Mouse (Mus musculus) midbrain, embryonic 11.5 days (tissue): ENCODE results near the gene Ern2. TPM values are rescaled to one million over a fixed set of nuclear protein-coding genes. Genes with fewer than 3 reads are reported as not detected.
A peak's percentile ranks its signal among the peaks of the same experiment; 100 is the strongest.

ENCODE experiments used
- ATAC-seq: fragments of 200-750 bp; cut with Nextera tagmentation; 2 replicates; pipeline ENCODE4 v1.8.0; 2017; ENCODE audit warnings: moderate TSS enrichment, moderate library complexity; ENCODE audit not compliant: low FRiP score
- DNase-seq: peaks from one replicate; pipeline ENCODE4 v3.0.0; 2015; ENCODE audit warnings: low spot score; ENCODE audit errors: missing footprints
- H3K27ac ChIP-seq: fragments of 300-500 bp; sonication (generic); 2 replicates; pipeline ENCODE4 v1.5.1; 2014; ENCODE audit warnings: low read depth, low read length
- H3K27me3 ChIP-seq: fragments of 300-500 bp; sonication (generic); 2 replicates; pipeline ENCODE4 v1.6.1; 2014; ENCODE audit warnings: mild to moderate bottlenecking, low read length, moderate library complexity, mixed read lengths; ENCODE audit not compliant: control insufficient read depth, insufficient read depth
- H3K36me3 ChIP-seq: fragments of 300-500 bp; sonication (generic); 2 replicates; pipeline ENCODE4 v1.6.1; 2014; ENCODE audit warnings: mild to moderate bottlenecking, low read length, moderate library complexity, mixed read lengths; ENCODE audit not compliant: control insufficient read depth, insufficient read depth
- H3K4me1 ChIP-seq: fragments of 300-500 bp; sonication (generic); 2 replicates; pipeline ENCODE4 v1.6.1; 2014; ENCODE audit warnings: low read length; ENCODE audit not compliant: control insufficient read depth, insufficient read depth
- H3K4me2 ChIP-seq: fragments of 300-500 bp; sonication (generic); 2 replicates; pipeline ENCODE4 v1.6.1; 2014; ENCODE audit warnings: mild to moderate bottlenecking, moderate library complexity
- H3K4me3 ChIP-seq: fragments of 300-500 bp; sonication (generic); 2 replicates; pipeline ENCODE4 v1.5.1; 2014; ENCODE audit warnings: low read depth, low read length
- H3K9ac ChIP-seq: fragments of 300-500 bp; sonication (generic); 2 replicates; pipeline ENCODE4 v1.6.1; 2014; ENCODE audit warnings: low read length
- H3K9me3 ChIP-seq: fragments of 300-500 bp; sonication (generic); 2 replicates; pipeline ENCODE4 v1.6.1; 2016; ENCODE audit warnings: low read length; ENCODE audit not compliant: control insufficient read depth
- WGBS: fragments of 180-500 bp; shearing (Covaris S2); extraction: QIAGEN DNeasy Blood & Tissue Kit; methylation state at CpG from one replicate; pipeline ENCODE4 v1.1.7; 2014; 5-methylcytosine and 5-hydroxymethylcytosine counted together
- polyA plus RNA-seq: library from polyadenylated mRNA; unstranded; fragments of >200 nt; fragmentation: Nextera tagmentation; extraction: Ambion mirVana; gene quantifications from 2 replicates; pipeline ENCODE4 v1.2.1, GENCODE M21; 2014

Gene Ern2
- polyA plus RNA-seq, 1 experiment from 2014 or later: 0.04 TPM

DNA sequence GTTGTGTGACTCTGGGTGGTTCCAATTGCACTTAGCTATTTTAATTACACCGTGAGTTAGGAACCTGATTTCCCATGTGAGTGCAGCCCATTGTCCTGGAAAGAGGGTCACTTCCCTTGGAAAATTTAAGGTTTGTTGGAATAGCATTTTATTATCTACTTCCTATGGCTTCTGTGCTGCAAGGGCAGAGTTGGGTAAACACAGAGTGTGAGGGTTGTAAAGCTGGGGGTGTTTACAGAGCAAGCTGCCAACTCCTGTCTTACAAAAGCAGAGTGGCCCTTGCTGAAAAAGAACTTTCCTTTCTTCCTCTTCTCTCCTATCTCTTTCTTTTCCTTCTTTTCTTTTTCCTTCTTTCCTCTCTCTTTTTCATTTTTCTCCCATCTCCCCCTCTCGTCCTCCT, 17.9 kb upstream of the Ern2 start:
- H3K9me3 ChIP-seq: no peaks in the 10 kb centered on the region
- ATAC-seq: no peak
- H3K4me2 ChIP-seq: no peak overlapping the region
- no peak overlapping the region for H3K9ac ChIP-seq
- WGBS: 58% methylated on average over 2 of the region's 2 CpGs
- H3K4me1 ChIP-seq: no peaks in the 10 kb centered on the region
- no peak overlapping the region for H3K27ac ChIP-seq
- no peak overlapping the region for H3K4me3 ChIP-seq
- no peaks in the 10 kb centered on the region for H3K36me3 ChIP-seq
- H3K27me3 ChIP-seq: no peaks in the 10 kb centered on the region
- no peak for DNase-seq

DNA sequence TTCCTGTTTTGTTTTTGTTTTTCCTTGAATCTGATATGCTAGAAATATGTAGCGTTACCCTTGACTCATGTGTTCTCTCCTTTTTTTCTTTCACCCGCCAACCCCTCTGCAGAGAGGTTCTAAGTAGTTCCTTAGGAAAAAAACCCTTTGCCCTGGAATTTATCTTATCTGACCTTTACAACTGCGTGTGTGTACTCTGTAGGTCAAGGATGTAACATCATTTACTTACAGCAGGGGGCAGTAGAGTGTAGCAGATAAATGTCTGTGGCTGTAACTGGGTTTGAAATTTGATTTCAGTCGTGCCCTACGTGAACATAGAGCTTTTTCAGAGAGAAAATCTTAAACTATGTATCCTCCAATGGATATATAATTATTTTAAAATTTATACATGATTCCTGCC, 13.3 kb upstream of the Ern2 start:
- H3K27ac ChIP-seq: no peak overlapping the region
- H3K9me3 ChIP-seq: no peaks in the 10 kb centered on the region
- ATAC-seq: no peak
- H3K27me3 ChIP-seq: no peaks in the 10 kb centered on the region
- no peaks in the 10 kb centered on the region for H3K4me1 ChIP-seq
- H3K9ac ChIP-seq: no peak overlapping the region
- DNase-seq: peak; percentile 90
- H3K4me3 ChIP-seq: no peak overlapping the region
- no peak overlapping the region for H3K4me2 ChIP-seq
- H3K36me3 ChIP-seq: no peaks in the 10 kb centered on the region
- 35% methylated on average over 5 of the region's 5 CpGs for WGBS

DNA sequence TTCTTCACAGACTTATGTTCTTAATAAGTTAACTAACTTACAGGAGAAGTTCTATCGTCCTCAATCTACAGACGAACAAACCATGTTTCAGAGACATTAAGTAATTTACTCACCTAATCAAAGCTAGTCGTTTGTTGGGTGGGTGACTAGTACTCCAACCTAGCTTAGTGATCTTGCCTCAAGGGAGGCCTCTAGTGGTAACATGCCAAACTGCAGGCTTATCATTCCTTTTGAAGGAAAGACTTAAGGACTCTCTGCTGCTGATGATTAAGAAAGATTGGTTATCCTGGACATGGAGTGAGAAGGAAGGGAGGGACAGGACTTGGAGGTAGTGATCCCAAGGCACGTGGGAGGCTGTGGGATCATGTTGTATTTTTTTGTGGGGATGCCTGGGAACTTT, 11.3 kb upstream of the Ern2 start:
- H3K27ac ChIP-seq: no peak overlapping the region
- H3K4me3 ChIP-seq: no peak overlapping the region
- 38% methylated on average over 4 of the region's 4 CpGs for WGBS
- H3K9me3 ChIP-seq: peaks cover 2% of the 10 kb centered on the region; the same call in 1 of the 2 replicates
- H3K27me3 ChIP-seq: no peaks in the 10 kb centered on the region
- H3K4me2 ChIP-seq: no peak overlapping the region
- H3K36me3 ChIP-seq: no peaks in the 10 kb centered on the region
- no peaks in the 10 kb centered on the region for H3K4me1 ChIP-seq
- DNase-seq (peak; percentile 90), ATAC-seq (no peak)
- H3K9ac ChIP-seq: no peak overlapping the region

DNA sequence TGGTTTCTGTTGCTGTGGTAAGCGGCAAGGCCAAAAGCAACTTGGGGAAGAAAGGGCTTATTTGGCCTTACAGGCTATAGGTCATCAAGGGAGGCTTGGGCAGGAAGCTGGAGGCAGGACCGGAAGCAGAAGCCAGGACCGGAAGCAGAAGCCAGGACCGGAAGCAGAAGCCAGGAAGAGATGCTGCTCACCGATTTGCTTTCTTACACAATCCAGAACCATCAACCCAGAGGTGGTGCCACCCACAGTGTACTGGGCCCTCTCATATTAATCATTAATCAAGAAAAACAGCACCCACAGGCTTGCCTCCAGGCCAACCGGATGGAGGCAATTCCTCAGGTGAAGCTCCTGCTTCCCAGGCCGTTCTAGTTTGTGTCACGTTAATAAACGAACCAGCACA, 10.8 kb upstream of the Ern2 start:
- 86% methylated on average over 9 of the region's 9 CpGs for WGBS
- ATAC-seq: no peak
- DNase-seq: no peak
- Histone ChIP-seq H3K36me3 (no peaks in the 10 kb centered on the region), H3K27ac (no peak overlapping the region), H3K4me2 (no peak overlapping the region), H3K9me3 (peaks cover 2% of the 10 kb centered on the region; the same call in 1 of the 2 replicates), H3K9ac (no peak overlapping the region), H3K27me3 (no peaks in the 10 kb centered on the region), H3K4me3 (no peak overlapping the region), H3K4me1 (no peaks in the 10 kb centered on the region)

DNA sequence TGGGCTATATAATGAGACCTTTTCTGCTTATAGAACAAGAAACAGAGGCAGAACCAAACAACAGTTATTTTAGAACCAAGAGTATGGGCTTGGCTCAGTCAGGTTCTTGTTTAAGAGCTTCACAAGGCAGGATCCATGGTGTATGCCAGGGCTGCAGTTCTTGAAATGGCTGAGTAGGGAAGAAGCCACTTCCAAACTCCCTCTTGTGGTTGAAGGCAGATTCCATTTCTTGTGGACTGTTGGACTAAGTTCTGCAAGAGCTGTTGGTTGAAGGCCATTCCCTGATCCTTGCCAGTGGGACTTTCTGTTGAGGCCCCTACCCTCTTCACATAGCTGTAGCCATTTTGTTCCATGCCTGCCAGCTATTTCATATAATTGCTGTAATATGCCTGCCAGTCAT, 7.9 kb upstream of the Ern2 start:
- Histone ChIP-seq H3K4me3 (no peak overlapping the region), H3K9ac (no peak overlapping the region), H3K27me3 (no peaks in the 10 kb centered on the region), H3K4me1 (no peaks in the 10 kb centered on the region), H3K27ac (no peak overlapping the region), H3K36me3 (no peaks in the 10 kb centered on the region), H3K4me2 (no peak overlapping the region), H3K9me3 (peaks cover 2% of the 10 kb centered on the region; the same call in 1 of the 2 replicates)
- ATAC-seq (no peak), DNase-seq (peak; percentile 49)

DNA sequence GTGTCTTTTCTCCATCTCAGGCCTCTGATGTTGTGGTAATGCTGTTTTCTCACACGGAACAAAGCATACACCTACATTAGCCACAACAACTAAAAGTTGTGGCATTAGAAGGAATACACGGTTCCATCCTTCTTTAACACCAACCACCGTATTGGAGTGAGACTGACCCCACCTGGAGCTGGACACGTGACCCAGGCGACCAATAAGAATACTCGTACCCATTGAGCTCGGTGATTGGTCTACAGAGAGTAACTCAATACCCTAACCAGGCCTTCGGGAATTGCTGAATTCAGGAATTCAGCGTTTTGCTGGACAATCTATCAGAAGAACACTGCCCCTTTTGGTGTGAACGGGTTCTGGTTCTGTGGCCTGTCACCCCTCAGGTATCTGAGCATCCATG, 5.1 kb upstream of the Ern2 start:
- H3K27ac ChIP-seq: no peak overlapping the region
- H3K9me3 ChIP-seq: peaks cover 2% of the 10 kb centered on the region; the same call in 1 of the 2 replicates

DNA sequence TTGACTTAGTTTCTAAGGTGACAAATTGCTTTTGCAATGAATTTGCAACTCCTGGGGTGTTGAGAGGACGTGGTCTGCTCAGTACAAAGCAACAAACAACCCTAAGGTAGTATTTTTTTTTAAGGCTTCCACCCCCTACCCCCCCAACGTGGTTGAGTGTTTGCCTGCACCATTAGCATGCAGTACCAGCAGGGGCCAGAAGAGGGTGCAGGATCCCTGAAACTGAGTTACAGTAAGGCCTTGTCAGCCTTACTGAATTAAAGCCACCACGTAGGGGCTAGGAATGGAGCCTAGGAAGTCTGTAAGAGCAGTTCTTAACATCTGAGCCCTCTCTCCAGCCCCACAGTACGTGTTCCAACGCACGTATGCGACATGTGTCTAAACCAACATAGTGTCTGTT, 3.5 kb upstream of the Ern2 start:
- H3K9ac ChIP-seq: no peak overlapping the region
- H3K36me3 ChIP-seq: no peaks in the 10 kb centered on the region
- no peaks in the 10 kb centered on the region for H3K27me3 ChIP-seq
- 28% methylated on average over 7 of the region's 7 CpGs for WGBS
- ATAC-seq (no peak), DNase-seq (peak; percentile 95)
- no peaks in the 10 kb centered on the region for H3K4me1 ChIP-seq
- no peak overlapping the region for H3K27ac ChIP-seq
- no peak overlapping the region for H3K4me3 ChIP-seq
- peaks cover 2% of the 10 kb centered on the region; the same call in 1 of the 2 replicates for H3K9me3 ChIP-seq
- no peak overlapping the region for H3K4me2 ChIP-seq

More for the DNA sequence above, 5.1 kb upstream of the Ern2 start:
- no peak overlapping the region for H3K4me2 ChIP-seq
- H3K9ac ChIP-seq: no peak overlapping the region
- H3K36me3 ChIP-seq: no peaks in the 10 kb centered on the region
- no peak for ATAC-seq
- no peak for DNase-seq
- no peak overlapping the region for H3K4me3 ChIP-seq
- 57% methylated on average over 10 of the region's 10 CpGs for WGBS
- H3K27me3 ChIP-seq: no peaks in the 10 kb centered on the region
- no peaks in the 10 kb centered on the region for H3K4me1 ChIP-seq

DNA sequence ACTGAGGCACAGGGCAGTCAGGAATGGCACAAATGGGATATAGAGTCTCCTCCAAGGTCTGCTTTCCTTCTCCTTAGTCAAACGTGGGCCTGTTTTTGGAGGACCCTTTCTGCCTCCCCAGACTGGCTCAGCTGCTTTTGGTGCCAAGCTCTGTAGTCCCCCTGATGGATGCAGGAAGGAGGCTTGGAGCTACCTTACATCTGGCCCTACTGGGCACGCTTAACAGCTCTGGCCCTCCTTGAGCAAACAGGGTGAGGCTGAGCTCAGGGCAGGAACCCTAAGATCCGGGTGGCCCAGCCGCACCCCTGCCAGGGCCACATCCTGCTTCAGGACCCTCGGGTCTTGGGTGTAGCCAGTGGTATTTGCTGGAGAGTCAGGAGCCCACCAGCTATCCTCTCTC, 1.4 kb downstream of the Ern2 start:
- Histone ChIP-seq H3K4me3 (no peak overlapping the region), H3K36me3 (no peaks in the 10 kb centered on the region), H3K27ac (no peak overlapping the region), H3K4me2 (no peak overlapping the region), H3K27me3 (no peaks in the 10 kb centered on the region), H3K9me3 (no peaks in the 10 kb centered on the region), H3K9ac (no peak overlapping the region), H3K4me1 (no peaks in the 10 kb centered on the region)
- WGBS: 80% methylated on average over 5 of the region's 5 CpGs
- ATAC-seq: no peak
- peak; percentile 72 for DNase-seq

DNA sequence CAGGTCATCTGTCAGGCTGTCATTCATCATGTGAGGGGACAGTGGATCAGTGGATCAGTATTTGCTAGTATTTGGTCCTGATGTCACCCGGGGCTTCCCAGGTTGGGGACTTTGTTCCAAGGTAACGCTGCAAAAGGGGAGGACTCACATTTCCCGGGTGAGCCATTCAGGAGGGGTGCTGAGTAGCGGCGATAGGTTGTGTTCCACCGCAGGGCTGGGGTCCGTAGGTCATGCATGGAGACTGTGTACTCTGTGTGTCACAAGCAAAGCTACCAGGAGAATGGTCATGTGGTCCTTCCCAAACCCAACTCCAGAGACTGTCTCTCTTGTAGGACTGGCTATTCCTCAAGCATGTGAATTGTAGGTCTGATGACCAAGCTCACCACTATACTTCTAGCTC, 5.3 kb downstream of the Ern2 start:
- no peak overlapping the region for H3K27ac ChIP-seq
- no peak overlapping the region for H3K4me2 ChIP-seq
- H3K36me3 ChIP-seq: no peaks in the 10 kb centered on the region
- 87% methylated on average over 7 of the region's 7 CpGs for WGBS
- no peak overlapping the region for H3K9ac ChIP-seq
- H3K4me1 ChIP-seq: no peaks in the 10 kb centered on the region
- no peaks in the 10 kb centered on the region for H3K27me3 ChIP-seq
- DNase-seq: no peak
- H3K9me3 ChIP-seq: no peaks in the 10 kb centered on the region
- H3K4me3 ChIP-seq: no peak overlapping the region
- ATAC-seq: no peak

DNA sequence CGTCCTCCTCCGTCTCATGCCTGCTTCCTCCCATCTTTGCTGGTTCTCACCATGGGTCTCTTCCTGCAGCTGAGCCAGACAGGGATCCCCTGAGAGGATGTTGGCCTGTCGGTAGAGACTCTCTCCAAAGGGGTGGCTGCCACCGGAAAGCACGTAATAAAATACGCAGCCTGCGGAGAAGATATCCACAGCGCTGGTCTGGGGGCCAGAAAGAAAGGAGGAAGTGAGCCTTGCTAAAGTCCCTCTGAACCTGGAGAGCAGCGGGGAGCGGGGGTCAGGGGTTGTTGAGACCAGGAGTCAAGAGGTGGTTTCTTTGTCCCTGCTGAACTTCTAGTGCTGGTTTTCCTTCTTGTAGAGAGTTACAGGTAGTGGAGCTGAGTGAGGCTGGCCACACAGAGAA, 14.4 kb downstream of the Ern2 start:
- Histone ChIP-seq H3K36me3 (peaks cover 20% of the 10 kb centered on the region; the same call in 1 of the 2 replicates), H3K4me3 (no peak overlapping the region), H3K4me2 (no peak overlapping the region), H3K4me1 (no peaks in the 10 kb centered on the region), H3K9ac (no peak overlapping the region), H3K27me3 (no peaks in the 10 kb centered on the region), H3K27ac (no peak overlapping the region), H3K9me3 (no peaks in the 10 kb centered on the region)
- ATAC-seq (no peak), DNase-seq (peak; percentile 57)
- WGBS: 82% methylated on average over 10 of the region's 10 CpGs
